Mouse (Mus musculus) cerebellum, adult 2 months (tissue): ENCODE data around the gene Zfand2b. TPM values are rescaled to one million over a fixed set of nuclear protein-coding genes. Genes with fewer than 3 reads are reported as not detected.
A peak's percentile ranks its signal among the peaks of the same experiment; 100 is the strongest.

ENCODE experiments used
- DNase-seq, 2 experiments: peaks; one replicate each; pipeline ENCODE4 v3.0.0; 2021
- H3K27ac ChIP-seq: fragments of 200-500 bp; 2 replicates; pipeline ENCODE4 v1.5.1; 2012; ENCODE audit warnings: low read length, control low read depth, inconsistent platforms; ENCODE audit not compliant: insufficient read depth
- H3K27me3 ChIP-seq: fragments of 200-500 bp; 2 replicates; pipeline ENCODE4 v1.6.1; 2012; ENCODE audit warnings: inconsistent platforms, mild to moderate bottlenecking, low read length, moderate library complexity; ENCODE audit not compliant: control insufficient read depth, insufficient read depth
- H3K4me1 ChIP-seq: fragments of 200-500 bp; 2 replicates; pipeline ENCODE4 v1.6.1; 2011; ENCODE audit warnings: low read length; ENCODE audit not compliant: control insufficient read depth, insufficient read depth
- H3K4me3 ChIP-seq: fragments of 200-500 bp; replicated peaks from 2 replicates; pipeline ENCODE3; 2011; ENCODE audit warnings: mild to moderate bottlenecking, low read depth, low read length, control low read depth; ENCODE audit not compliant: insufficient read depth
- CTCF ChIP-seq: fragments of 200-500 bp; IDR thresholded peaks from 2 replicates; pipeline ENCODE4 v1.5.1; 2011; ENCODE audit warnings: low read depth, mild to moderate bottlenecking, control low read depth, low read length, moderate library complexity, borderline replicate concordance; ENCODE audit not compliant: insufficient read depth
- POLR2A ChIP-seq: fragments of 200-500 bp; IDR thresholded peaks from 2 replicates; pipeline ENCODE4 v1.6.1; 2011; ENCODE audit warnings: low read length, control low read depth, borderline replicate concordance; ENCODE audit not compliant: insufficient read depth
- WGBS: fragments of 180-500 bp; shearing (Covaris S2); methylation state at CpG from one replicate; pipeline ENCODE4 v1.1.7; 2018; 5-methylcytosine and 5-hydroxymethylcytosine counted together
- polyA plus RNA-seq: library from polyadenylated mRNA; depleted of rRNA; stranded (reverse); fragments of >200 nt; gene quantifications from 2 replicates; pipeline ENCODE4 v1.2.3, GENCODE M21; 2012; rRNA removed

Gene Zfand2b
- polyA plus RNA-seq: 58.0 and 61.6 TPM in 2 replicates

DNA sequence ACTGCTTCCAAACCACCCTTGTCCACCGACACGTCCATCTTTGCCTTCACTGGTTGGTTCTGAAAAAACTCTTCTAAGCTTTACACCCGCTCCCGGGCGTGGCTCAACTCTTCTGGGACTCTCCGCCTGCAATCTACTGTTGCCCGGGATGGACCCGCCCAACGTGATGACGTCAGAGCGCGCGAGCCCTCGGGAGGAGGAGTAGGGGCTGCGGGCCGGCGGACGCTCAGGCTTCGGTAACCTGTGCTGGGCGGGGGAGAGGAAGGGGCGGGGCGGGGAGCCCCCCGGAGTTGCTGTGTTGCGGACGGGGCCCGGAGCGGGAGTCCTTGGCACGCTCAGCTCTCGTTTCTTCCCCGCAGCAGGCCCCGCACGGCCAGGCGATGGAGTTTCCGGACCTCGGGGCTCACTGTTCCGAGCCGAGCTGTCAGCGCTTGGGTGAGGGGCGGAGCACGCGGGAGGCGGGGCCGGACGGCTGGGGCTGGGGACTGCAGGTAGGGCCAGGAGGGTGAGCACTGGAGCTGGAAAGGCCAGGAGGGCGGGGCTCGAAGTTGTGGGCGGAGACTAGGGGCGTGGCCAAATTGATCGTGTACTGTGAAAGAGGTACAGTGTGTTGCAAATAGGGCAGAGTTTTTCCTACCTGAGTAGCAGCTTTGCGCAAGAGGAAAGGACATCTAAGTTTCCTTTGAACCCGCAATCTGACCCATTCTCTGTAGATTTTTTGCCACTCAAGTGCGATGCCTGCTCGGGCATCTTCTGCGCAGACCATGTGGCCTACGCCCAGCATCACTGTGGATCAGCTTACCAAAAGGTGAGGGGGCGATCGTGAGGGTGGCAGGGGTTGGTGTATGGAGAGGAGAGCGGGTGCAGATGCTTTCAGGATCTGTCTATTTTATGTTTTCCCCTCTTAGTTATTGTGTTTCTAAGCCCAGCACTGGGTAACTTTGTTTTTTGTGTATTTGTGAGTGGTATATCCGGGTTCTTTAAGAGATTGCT lies at the start of gene Zfand2b:
Gene Zfand2b (plus strand): TSS at position 175 of the 993 bp plus-strand sequence.
- TF ChIP-seq POLR2A (peak; percentile 80; the same call in 1 of the 2 replicates), CTCF (no peak)
- Histone ChIP-seq H3K4me1 (no peaks in the 10 kb centered on the region), H3K4me3 (peak within 1 kb of the TSS; percentile 80), H3K27me3 (no peaks in the 10 kb centered on the region), H3K27ac (peak within 1 kb of the TSS; percentile 2; the same call in 1 of the 2 replicates)
- WGBS: 1% methylated on average over 58 of the region's 59 CpGs
- DNase-seq: peak; percentile 96 to 98

DNA sequence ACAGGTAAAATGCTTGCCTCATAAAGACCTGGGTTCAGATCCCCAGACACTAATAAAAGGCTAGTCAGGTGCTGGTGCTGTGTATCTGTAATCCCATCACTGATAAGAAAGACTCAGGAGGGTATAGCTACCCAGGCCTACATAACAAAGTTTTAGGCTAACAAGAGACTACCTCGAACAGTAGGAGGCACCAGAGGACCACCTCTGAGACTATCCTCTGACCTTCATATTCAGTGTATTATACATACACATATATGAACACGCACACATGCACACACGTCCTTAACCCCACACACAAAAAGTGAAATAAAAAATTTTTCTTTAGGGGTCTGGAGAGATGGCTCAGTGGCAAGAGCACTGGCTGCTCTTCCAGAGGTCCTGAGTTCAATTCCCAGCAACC lies 46.2 kb upstream of the Zfand2b start:
- DNase-seq: no peak
- Histone ChIP-seq H3K27ac (no peak overlapping the region), H3K4me1 (no peaks in the 10 kb centered on the region), H3K27me3 (no peaks in the 10 kb centered on the region), H3K4me3 (no peak overlapping the region)
- 93% methylated on average over 3 of the region's 3 CpGs for WGBS
- no peak for TF ChIP-seq CTCF
- no peak for TF ChIP-seq POLR2A

DNA sequence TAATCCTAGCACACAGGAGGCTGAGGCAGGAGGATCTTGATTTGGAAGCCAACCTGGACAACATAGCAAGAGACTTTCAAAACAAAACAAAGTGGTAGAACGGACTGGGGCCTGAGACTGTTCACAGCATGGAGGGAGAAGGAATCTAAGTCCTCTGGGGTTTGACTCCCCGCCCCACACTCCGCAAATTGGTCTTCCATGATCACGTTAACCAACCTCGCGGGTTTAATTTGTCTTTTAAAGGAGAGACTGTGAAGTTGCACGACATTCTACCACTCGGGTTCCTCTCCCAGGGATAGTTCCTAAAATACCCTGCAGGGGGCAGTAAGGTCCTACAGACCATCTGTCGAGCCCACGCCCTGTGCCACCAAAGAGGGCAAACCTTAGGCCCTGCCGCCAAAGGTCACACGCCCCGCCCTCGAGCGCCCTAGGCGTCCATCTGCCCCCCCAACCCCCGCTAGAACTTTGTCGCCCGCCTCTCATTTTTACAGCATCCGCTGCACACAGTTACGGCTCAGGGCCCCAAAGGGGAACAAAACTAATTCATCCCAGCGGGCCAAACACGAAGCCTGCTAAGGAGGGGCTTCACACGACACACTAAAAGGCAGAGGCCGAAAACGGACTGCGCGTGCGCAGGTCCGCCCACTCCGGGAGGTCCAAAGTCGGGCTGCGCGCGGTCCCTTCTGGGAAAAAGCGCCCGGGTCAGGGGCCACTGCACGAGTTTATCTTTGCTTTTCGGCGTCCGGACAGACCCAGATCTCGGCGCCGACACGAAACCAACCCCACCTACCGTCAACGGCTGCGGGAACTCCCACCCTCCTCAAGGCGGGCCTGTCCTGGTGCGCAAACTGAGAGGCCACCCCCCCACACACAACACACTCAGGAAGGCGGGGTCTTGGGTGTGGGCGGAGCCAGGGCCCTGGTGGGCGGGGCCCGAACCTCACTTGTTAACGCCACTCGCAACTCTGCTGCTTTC lies 43.8 kb upstream of the Zfand2b start, which contains the start of gene Nhej1:
Gene Nhej1 (minus strand): TSS at position 855 of the 976 bp plus-strand sequence.
- WGBS: under 1% methylated on average over 56 of the region's 56 CpGs

DNA sequence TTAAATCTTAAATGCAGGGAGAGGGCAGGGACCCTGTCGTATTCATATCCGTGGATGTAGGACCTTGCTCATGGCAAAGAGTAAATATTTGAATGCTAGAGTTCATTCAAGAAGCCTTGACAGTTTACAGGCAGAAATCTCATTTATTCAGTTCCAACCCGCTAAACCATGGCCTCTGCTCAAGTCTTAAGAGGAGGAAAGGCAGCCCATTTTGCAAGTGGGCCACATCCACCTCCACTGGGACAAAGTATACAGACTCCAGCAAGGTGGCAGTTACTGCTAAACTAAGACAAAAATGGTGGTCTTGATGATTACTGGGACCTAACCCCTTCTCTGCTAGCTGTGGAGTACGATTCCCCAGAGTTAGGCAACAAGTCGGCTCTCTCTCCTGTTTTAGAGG lies 43.0 kb upstream of the Zfand2b start:
- Histone ChIP-seq H3K27ac (no peak overlapping the region; the same call in 1 of the 2 replicates), H3K27me3 (no peaks in the 10 kb centered on the region), H3K4me3 (peak overlapping the region; percentile 98), H3K4me1 (no peaks in the 10 kb centered on the region)
- TF ChIP-seq CTCF (no peak), POLR2A (no peak)
- DNase-seq: no peak
- WGBS: 44% methylated on average over 5 of the region's 5 CpGs

More for the DNA sequence above, 43.8 kb upstream of the Zfand2b start, which contains the start of gene Nhej1:
- peak within 1 kb of the TSS; percentile 98 for H3K27ac ChIP-seq
- peak; percentile 91 to 93 for DNase-seq
- TF ChIP-seq CTCF (peak; percentile 82), POLR2A (peak; percentile 73; the same call in 1 of the 2 replicates)
- H3K27me3 ChIP-seq: no peaks in the 10 kb centered on the region
- H3K4me1 ChIP-seq: no peaks in the 10 kb centered on the region
- H3K4me3 ChIP-seq: peak within 1 kb of the TSS; percentile 98

DNA sequence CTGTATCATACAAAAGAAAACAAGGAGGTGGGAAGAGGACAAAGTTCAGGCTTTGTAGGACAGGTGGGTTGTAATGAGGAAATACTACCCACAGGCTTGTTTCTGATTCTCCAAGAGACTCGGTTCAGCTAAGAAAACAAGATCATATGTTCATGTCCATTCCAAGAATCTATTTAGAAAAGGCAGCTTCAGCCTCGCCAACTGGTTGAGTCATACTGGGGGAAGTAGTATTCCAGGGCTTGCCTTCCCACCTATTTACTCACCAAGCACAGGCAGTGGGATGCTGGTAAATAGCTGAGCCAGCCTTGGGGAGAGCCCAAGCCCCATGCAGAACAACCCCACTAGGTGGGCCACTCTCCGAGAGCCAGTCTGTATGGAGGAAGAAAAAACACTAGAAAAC lies 39.8 kb upstream of the Zfand2b start:
- H3K27me3 ChIP-seq: no peaks in the 10 kb centered on the region
- DNase-seq: no peak
- H3K4me1 ChIP-seq: no peaks in the 10 kb centered on the region
- no peak overlapping the region for H3K4me3 ChIP-seq
- 71% methylated on average over 3 of the region's 3 CpGs for WGBS
- no peak overlapping the region for H3K27ac ChIP-seq
- TF ChIP-seq POLR2A (no peak), CTCF (no peak)

DNA sequence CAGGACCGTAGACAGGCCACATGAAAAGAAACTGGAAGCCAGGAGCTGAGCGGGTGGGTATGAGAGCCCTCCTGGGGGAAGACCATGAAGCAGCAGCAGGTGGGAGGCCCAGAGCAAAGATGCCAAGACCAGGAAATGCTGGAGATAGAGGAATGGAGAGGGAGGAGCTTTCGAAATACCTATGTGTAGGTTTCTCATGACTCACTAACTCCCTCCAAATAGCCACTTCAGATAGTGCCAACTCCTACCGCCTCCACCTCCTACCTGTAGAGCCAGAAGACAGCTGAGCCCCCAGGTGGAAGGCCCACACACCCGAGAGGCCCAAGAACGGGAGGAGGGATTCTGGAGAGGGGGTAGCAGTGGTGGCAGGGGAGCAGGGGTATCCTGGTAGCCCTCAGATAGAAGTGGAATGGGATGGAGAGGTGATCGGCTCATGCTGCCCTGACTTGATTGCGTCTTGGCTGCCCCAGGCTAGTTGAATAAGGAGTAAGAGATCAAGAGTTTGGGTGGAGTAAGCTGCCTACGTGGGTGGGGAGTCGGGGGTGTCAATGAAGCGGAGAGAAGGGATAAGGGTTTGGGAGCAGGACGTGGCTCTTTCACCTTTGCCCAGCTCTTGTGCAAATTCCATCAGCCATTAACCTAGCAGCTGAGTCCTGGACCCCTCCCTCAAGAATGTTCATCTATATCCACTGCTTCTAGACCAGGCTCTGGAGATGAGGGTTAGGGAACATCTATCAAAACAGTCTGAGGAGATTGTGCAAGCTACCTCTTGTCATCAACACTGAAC lies 34.8 kb upstream of the Zfand2b start, which contains the start of gene Slc23a3:
Gene Slc23a3 (minus strand): TSS at position 470 of the 787 bp plus-strand sequence.
- H3K27ac ChIP-seq: no peak within 1 kb of the TSS
- no peaks in the 10 kb centered on the region for H3K27me3 ChIP-seq
- TF ChIP-seq CTCF (no peak), POLR2A (no peak)
- no peak for DNase-seq
- H3K4me1 ChIP-seq: no peaks in the 10 kb centered on the region
- H3K4me3 ChIP-seq: no peak within 1 kb of the TSS
- 64% methylated on average over 12 of the region's 12 CpGs for WGBS

DNA sequence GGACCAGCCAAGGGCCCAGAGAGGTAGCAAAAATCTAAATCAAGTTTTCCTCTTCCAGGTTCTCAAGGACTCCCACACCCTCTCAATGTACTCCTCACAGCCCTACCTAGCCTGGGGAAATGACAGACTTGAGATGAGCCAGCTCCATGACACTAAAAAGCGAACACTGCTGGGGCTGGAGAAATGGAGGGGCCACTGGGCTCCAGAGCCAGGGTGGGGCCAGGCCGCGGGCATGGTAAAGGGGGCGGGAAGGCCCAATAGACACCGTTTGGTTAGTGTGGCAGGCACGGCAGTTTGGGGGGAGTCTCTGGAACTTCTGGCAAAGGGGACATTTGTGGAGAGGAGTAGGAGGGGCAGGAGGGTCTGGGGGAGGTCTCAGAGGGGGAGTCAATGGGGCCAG lies 32.2 kb upstream of the Zfand2b start:
- DNase-seq: no peak
- WGBS: 85% methylated on average over 6 of the region's 6 CpGs

More for the DNA sequence above, 32.2 kb upstream of the Zfand2b start:
- TF ChIP-seq POLR2A (no peak), CTCF (no peak)
- H3K27ac ChIP-seq: no peak overlapping the region
- H3K4me1 ChIP-seq: no peaks in the 10 kb centered on the region
- H3K27me3 ChIP-seq: no peaks in the 10 kb centered on the region
- no peak overlapping the region for H3K4me3 ChIP-seq
